Mouse (Mus musculus): Measurements from ENCODE around the gene Vcan. TPM values are rescaled to one million over a fixed set of nuclear protein-coding genes. Genes with fewer than 3 reads are reported as not detected.

Gene Vcan
- polyA plus RNA-seq, 1 experiment from 2014 or later = 77.6 TPM

DNA sequence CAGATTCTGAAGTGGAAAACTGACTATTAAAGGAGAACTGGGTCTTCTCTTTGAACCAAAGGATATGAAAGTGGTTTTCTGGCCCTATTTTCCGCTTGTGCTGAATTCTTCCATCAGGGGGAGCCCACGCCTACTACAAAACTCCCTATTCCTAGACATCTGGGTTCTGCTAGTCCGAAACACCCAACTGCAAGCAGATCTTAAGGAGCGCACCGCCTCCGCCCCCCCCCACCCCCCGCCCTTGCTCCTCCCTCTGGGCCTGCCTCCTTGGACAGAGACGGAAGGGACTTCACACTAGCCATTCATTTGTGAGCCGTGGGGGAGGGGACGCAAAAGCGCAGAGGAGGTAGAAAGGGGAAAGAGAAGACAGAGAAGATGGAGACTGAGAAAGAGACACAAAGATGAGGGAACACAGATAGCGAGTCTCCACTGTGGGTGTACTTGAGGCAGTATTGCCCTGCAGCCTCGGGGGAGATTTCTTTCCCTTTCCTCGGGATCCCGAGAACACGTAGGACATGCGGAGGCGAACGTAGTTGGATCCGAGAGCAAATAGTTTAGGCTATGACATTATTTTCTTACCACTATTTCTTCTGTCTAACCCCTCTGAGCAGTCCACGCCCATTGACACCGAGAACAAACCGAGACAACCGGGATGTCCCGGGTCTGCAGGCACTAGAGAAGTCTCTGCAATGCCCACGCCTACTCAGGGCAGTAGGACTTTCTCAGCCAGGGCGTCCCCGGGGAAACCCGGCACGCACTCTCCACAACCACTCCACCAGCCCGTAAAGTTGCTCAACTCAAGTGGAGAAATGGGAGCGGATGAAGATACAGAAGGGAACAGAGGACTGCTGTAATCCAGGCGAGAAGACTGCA, 1.8 kb downstream of the Vcan start:
- WGBS = under 1% methylated on average over 33 of the region's 33 CpGs
- Histone ChIP-seq H3K27ac (ENCODE audit: low read depth) (peak overlapping the region; percentile 96), H3K9me3 (ENCODE audit: low read depth, low read length) (no peaks in the 10 kb centered on the region), H3K27me3 (ENCODE audit: insufficient read depth, low read length) (no peaks in the 10 kb centered on the region), H3K4me2 (peak overlapping the region; percentile 69), H3K4me3 (ENCODE audit: low read depth, low read length) (peak overlapping the region; percentile 68), H3K9ac (peak overlapping the region; percentile 83), H3K4me1 (ENCODE audit: insufficient read depth) (peaks cover 6% of the 10 kb centered on the region), H3K36me3 (ENCODE audit: insufficient read depth) (0 out of 2 replicates have a peak, but pooled peaks cover 4% of the 10 kb centered on the region)
- ATAC-seq (ENCODE audit: insufficient read depth) (peak; percentile 80), DNase-seq (peak; percentile 94)
- TF ChIP-seq CTCF (IDR thresholded peaks at IDR 0.05; ENCODE audit: low read depth) = peak; percentile 67

DNA sequence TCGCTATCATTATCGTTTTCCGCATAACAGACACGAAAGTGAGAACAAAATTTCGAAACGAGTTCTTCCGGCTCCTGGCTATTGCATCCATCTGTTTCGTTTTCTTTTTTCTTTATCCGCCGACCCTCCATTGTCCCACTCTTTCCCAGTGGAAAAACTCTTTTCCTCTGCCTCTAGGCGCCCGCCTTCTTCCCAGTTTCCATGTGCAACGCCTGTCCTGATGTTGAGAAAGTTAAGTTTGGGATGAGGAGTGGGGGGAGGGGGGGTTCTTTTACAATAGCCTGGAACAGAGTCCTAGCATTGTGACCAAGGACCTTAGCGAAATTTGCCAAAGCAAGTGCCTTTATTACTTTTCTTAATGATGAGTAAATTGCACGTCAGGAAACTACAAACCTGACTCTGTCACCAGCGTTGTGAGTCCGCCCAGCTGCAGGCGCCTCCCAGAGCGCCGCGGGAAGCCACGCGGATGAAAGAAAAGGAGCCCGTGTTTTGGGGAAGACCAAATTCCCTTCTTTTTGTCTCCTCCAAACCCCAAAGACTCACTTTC, 2.5 kb downstream of the Vcan start:
- DNase-seq (no peak), ATAC-seq (ENCODE audit: insufficient read depth) (peak; percentile 9; the same call in 1 of the 2 replicates)
- peak overlapping the region; percentile 69 for H3K4me2 ChIP-seq
- TF ChIP-seq CTCF (IDR thresholded peaks at IDR 0.05; ENCODE audit: low read depth) = no peak
- H3K27ac ChIP-seq (ENCODE audit: low read depth) = peak overlapping the region; percentile 96
- peak overlapping the region; percentile 67 for H3K9ac ChIP-seq
- H3K4me3 ChIP-seq (ENCODE audit: low read depth, low read length) = peak overlapping the region; percentile 68
- H3K36me3 ChIP-seq (ENCODE audit: insufficient read depth) = 0 out of 2 replicates have a peak, but pooled peaks cover 4% of the 10 kb centered on the region
- H3K27me3 ChIP-seq (ENCODE audit: insufficient read depth, low read length) = no peaks in the 10 kb centered on the region
- H3K4me1 ChIP-seq (ENCODE audit: insufficient read depth) = peaks cover 11% of the 10 kb centered on the region
- under 1% methylated on average over 24 of the region's 24 CpGs for WGBS
- H3K9me3 ChIP-seq (ENCODE audit: low read depth, low read length) = no peaks in the 10 kb centered on the region

DNA sequence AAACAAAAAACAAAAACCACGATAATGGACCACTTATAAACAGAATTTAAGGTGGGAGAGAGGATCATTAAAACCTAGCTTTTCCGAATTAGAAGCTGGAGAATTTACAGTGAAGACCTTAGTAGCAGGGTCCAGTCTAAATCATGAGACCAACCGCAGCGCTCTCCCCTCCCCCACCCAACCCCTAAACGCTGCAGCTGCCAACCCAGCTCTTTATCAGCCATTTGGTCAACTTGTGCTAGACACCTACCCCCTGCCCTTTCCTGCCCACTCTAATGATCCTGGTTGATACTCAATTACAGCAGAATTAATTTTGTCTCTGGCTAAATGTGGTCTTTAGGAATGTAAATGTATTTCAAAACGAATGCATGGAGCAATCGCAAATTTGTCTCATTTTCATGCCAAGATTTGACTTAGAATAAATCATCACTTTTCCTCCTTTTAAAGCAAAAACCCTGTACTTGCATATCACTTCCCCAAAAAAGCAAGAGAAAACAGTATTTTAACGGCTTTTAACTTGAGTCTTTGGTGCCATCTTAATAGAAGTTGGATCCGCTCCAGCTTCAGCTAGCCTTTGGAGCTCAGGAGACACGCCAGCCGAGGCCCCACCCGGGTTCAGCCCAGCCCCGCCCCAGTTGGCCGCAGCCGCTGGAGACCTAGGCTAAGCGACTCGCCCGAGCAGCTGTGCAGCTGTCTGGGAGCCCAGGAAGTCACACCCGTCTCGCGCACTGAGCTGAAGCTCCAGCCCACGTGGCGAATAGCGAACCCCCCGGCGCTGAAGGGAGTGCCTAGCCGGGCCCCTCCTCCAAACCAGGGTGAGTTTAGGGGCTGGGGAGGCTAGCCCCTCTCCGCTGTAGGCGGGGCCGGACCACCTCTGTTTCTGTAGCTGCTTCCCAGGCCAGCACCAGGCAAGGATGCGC, 3.3 kb downstream of the Vcan start:
- H3K27ac ChIP-seq (ENCODE audit: low read depth) = peak overlapping the region; percentile 96
- peak overlapping the region; percentile 67 for H3K9ac ChIP-seq
- peak; percentile 94 for DNase-seq
- peak overlapping the region; percentile 68 for H3K4me3 ChIP-seq (ENCODE audit: low read depth, low read length)
- no peak for TF ChIP-seq CTCF (IDR thresholded peaks at IDR 0.05; ENCODE audit: low read depth)
- peak overlapping the region; percentile 69 for H3K4me2 ChIP-seq
- peaks cover 12% of the 10 kb centered on the region for H3K4me1 ChIP-seq (ENCODE audit: insufficient read depth)
- ATAC-seq (ENCODE audit: insufficient read depth) = peak; percentile 85
- 0 out of 2 replicates have a peak, but pooled peaks cover 4% of the 10 kb centered on the region for H3K36me3 ChIP-seq (ENCODE audit: insufficient read depth)
- no peaks in the 10 kb centered on the region for H3K27me3 ChIP-seq (ENCODE audit: insufficient read depth, low read length)
- WGBS = under 1% methylated on average over 31 of the region's 31 CpGs
- no peaks in the 10 kb centered on the region for H3K9me3 ChIP-seq (ENCODE audit: low read depth, low read length)

DNA sequence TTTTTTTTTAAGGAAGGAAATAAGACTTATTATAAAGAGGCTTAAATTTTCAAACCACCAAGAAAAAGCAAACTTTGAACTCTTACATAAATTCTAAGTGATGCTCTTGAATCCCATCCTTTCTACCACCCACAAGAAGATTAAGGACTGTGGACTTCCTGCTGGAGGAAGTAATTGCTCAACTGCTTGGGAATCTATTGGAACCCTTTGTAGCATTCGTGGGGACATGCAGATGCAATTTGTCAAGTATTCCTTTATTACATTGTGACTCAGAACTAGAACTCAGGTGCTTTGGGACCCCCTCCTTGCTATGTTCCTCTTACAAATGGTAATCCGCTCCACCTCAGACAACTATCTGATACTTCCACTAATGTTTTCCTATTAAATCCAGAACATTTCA, 4.0 kb downstream of the Vcan start:
- 39% methylated on average over 2 of the region's 2 CpGs for WGBS
- Histone ChIP-seq H3K36me3 (ENCODE audit: insufficient read depth) (0 out of 2 replicates have a peak, but pooled peaks cover 4% of the 10 kb centered on the region), H3K4me3 (ENCODE audit: low read depth, low read length) (peak overlapping the region; percentile 68; the same call in 1 of the 2 replicates), H3K4me1 (ENCODE audit: insufficient read depth) (peaks cover 12% of the 10 kb centered on the region), H3K4me2 (peak overlapping the region; percentile 69), H3K9me3 (ENCODE audit: low read depth, low read length) (no peaks in the 10 kb centered on the region), H3K9ac (no peak overlapping the region), H3K27me3 (ENCODE audit: insufficient read depth, low read length) (no peaks in the 10 kb centered on the region), H3K27ac (ENCODE audit: low read depth) (peak overlapping the region; percentile 96)
- DNase-seq (peak; percentile 24), ATAC-seq (ENCODE audit: insufficient read depth) (no peak)
- TF ChIP-seq CTCF (IDR thresholded peaks at IDR 0.05; ENCODE audit: low read depth) = no peak

GRCm38 (mm10) chr13:89735111-89735510, 7.2 kb downstream of the Vcan start:
- H3K4me2 ChIP-seq = no peak overlapping the region
- H3K27ac ChIP-seq (ENCODE audit: low read depth) = 0 out of 2 replicates have a peak overlapping the region, but pooled peaks have one; percentile 38
- TF ChIP-seq CTCF (IDR thresholded peaks at IDR 0.05; ENCODE audit: low read depth) = no peak

GRCm38 (mm10) chr13:89726492-89726891, 15.8 kb downstream of the Vcan start:
- H3K4me3 ChIP-seq (ENCODE audit: low read depth, low read length) = no peak overlapping the region
- no peak for TF ChIP-seq CTCF (IDR thresholded peaks at IDR 0.05; ENCODE audit: low read depth)
- no peaks in the 10 kb centered on the region for H3K27me3 ChIP-seq (ENCODE audit: insufficient read depth, low read length)
- no peak overlapping the region for H3K9ac ChIP-seq
- no peak overlapping the region for H3K4me2 ChIP-seq
- WGBS = 56% methylated on average over 2 of the region's 2 CpGs
- peaks cover 46% of the 10 kb centered on the region for H3K36me3 ChIP-seq (ENCODE audit: insufficient read depth)
- H3K4me1 ChIP-seq (ENCODE audit: insufficient read depth) = no peaks in the 10 kb centered on the region
- no peak overlapping the region for H3K27ac ChIP-seq (ENCODE audit: low read depth)
- ATAC-seq (ENCODE audit: insufficient read depth) = peak; percentile 44; the same call in 1 of the 2 replicates
- no peak for DNase-seq
- no peaks in the 10 kb centered on the region for H3K9me3 ChIP-seq (ENCODE audit: low read depth, low read length)

More at GRCm38 (mm10) chr13:89735111-89735510, 7.2 kb downstream of the Vcan start:
- 21% methylated on average over 5 of the region's 5 CpGs for WGBS
- no peak overlapping the region for H3K9ac ChIP-seq
- H3K4me1 ChIP-seq (ENCODE audit: insufficient read depth) = peaks cover 12% of the 10 kb centered on the region
- H3K36me3 ChIP-seq (ENCODE audit: insufficient read depth) = 0 out of 2 replicates have a peak, but pooled peaks cover 4% of the 10 kb centered on the region
- ATAC-seq (ENCODE audit: insufficient read depth) (no peak), DNase-seq (peak; percentile 61)
- no peak overlapping the region for H3K4me3 ChIP-seq (ENCODE audit: low read depth, low read length)
- H3K27me3 ChIP-seq (ENCODE audit: insufficient read depth, low read length) = no peaks in the 10 kb centered on the region
- no peaks in the 10 kb centered on the region for H3K9me3 ChIP-seq (ENCODE audit: low read depth, low read length)
